Mouse (Mus musculus) forebrain, embryonic 11.5 days (tissue): ENCODE measurements around the gene Bcar3. TPM values are rescaled to one million over a fixed set of nuclear protein-coding genes. Genes with fewer than 3 reads are reported as not detected.

Experiments used
- ATAC-seq: fragments of 200-750 bp; cut with Nextera tagmentation; replicated peaks from 2 replicates; pipeline ENCODE4 v1.8.0; 2017; ENCODE audit warnings: moderate TSS enrichment; ENCODE audit not compliant: low FRiP score
- DNase-seq: peaks from one replicate; pipeline ENCODE4 v3.0.0-alpha.2; 2017; ENCODE audit warnings: low spot score
- H3K27ac ChIP-seq: fragments of 300-500 bp; sonication (generic); 2 replicates; pipeline ENCODE4 v1.5.1; 2014; ENCODE audit warnings: low read depth, low read length
- H3K27me3 ChIP-seq: fragments of 300-500 bp; sonication (generic); 2 replicates; pipeline ENCODE4 v1.6.1; 2014; ENCODE audit warnings: mild to moderate bottlenecking, low read length, mixed read lengths; ENCODE audit not compliant: control insufficient read depth, insufficient read depth
- H3K36me3 ChIP-seq: fragments of 300-500 bp; sonication (generic); 2 replicates; pipeline ENCODE4 v1.6.1; 2014; ENCODE audit warnings: mild to moderate bottlenecking, low read length, moderate library complexity, mixed read lengths; ENCODE audit not compliant: control insufficient read depth, insufficient read depth
- H3K4me1 ChIP-seq: fragments of 300-500 bp; sonication (generic); replicated peaks from 2 replicates; pipeline ENCODE4 v1.6.1; 2014; ENCODE audit warnings: low read length, mixed read lengths; ENCODE audit not compliant: control insufficient read depth, insufficient read depth
- H3K4me2 ChIP-seq: fragments of 300-500 bp; sonication (generic); 2 replicates; pipeline ENCODE4 v1.6.1; 2014; ENCODE audit warnings: low read depth, mild to moderate bottlenecking, low read length, moderate library complexity, mixed read lengths; ENCODE audit not compliant: severe bottlenecking
- H3K4me3 ChIP-seq: fragments of 300-500 bp; sonication (generic); 2 replicates; pipeline ENCODE4 v1.5.1; 2014; ENCODE audit warnings: low read depth, low read length
- H3K9ac ChIP-seq: fragments of 300-500 bp; sonication (generic); 2 replicates; pipeline ENCODE4 v1.6.1; 2014; ENCODE audit warnings: low read length
- H3K9me3 ChIP-seq: fragments of 300-500 bp; sonication (generic); 2 replicates; pipeline ENCODE4 v1.6.1; 2016; ENCODE audit warnings: low read length, mixed read lengths; ENCODE audit not compliant: control insufficient read depth
- WGBS: fragments of 180-500 bp; shearing (Covaris S2); extraction: QIAGEN DNeasy Blood & Tissue Kit; methylation state at CpG from one replicate; pipeline ENCODE4 v1.1.7; 2014; 5-methylcytosine and 5-hydroxymethylcytosine counted together
- polyA plus RNA-seq: library from polyadenylated mRNA; unstranded; fragments of >200 nt; fragmentation: Nextera tagmentation; extraction: Ambion mirVana; gene quantifications from 2 replicates; pipeline ENCODE4 v1.2.1, GENCODE M21; 2014

Gene Bcar3
- polyA plus RNA-seq, 1 experiment from 2014 or later: 12.5 TPM

GRCm38 (mm10) chr3:122430780-122431497 lies 137.0 kb downstream of the Bcar3 start:
- Histone ChIP-seq H3K4me3 (no peak overlapping the region), H3K4me2 (no peak overlapping the region), H3K4me1 (peaks cover 5% of the 10 kb centered on the region), H3K27ac (no peak overlapping the region), H3K27me3 (no peaks in the 10 kb centered on the region), H3K9me3 (no peaks in the 10 kb centered on the region), H3K36me3 (no peaks in the 10 kb centered on the region), H3K9ac (no peak overlapping the region)
- ATAC-seq: no peak
- DNase-seq: no peak
- 80% methylated on average over 7 of the region's 7 CpGs for WGBS

GRCm38 (mm10) chr3:122432811-122433406 lies 139.0 kb downstream of the Bcar3 start:
- H3K4me1 ChIP-seq: peaks cover 5% of the 10 kb centered on the region
- H3K27ac ChIP-seq: no peak overlapping the region
- H3K27me3 ChIP-seq: no peaks in the 10 kb centered on the region
- H3K9me3 ChIP-seq: no peaks in the 10 kb centered on the region
- H3K4me3 ChIP-seq: no peak overlapping the region
- ATAC-seq: peak; percentile 29
- H3K9ac ChIP-seq: no peak overlapping the region
- WGBS: 12% methylated on average over 9 of the region's 9 CpGs
- H3K36me3 ChIP-seq: no peaks in the 10 kb centered on the region
- DNase-seq: no peak
- H3K4me2 ChIP-seq: no peak overlapping the region

DNA sequence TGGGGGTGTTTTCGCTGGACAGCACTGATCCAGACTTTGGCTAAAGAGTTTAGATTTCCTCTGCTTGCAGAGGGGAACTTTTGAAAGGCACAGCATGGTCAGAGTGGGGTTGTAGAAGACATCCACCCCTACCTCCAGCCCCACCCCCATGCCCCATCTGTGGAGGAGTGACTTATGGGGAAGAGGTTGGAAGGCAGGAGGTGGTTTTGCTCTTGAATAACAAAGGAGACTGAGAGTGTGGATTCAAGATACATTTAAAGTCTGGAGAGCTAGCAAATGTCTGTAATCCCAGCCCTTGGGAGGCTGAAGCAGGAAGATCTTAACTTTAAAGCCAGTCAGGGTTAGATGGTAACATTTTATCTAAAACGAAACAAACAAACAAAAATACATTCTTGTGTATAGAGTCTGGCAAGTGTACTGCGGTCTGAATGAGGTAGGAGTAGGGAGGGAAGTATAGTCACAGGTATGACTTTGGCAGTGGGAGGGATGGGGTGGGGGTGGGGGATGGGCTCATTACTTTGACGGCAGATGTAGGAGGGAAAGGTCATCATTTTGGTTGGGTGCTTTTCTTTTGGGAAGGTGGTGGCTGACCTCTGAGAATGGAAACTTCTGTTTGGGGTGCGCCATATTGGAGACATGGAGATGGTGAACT lies 140.2 kb downstream of the Bcar3 start:
- WGBS: 82% methylated on average over 5 of the region's 5 CpGs
- no peak for ATAC-seq

GRCm38 (mm10) chr3:122434983-122435935 lies 141.3 kb downstream of the Bcar3 start:
- Histone ChIP-seq H3K36me3 (no peaks in the 10 kb centered on the region), H3K9me3 (no peaks in the 10 kb centered on the region), H3K27ac (no peak overlapping the region), H3K4me3 (no peak overlapping the region), H3K4me1 (peaks cover 5% of the 10 kb centered on the region), H3K9ac (no peak overlapping the region), H3K27me3 (no peaks in the 10 kb centered on the region), H3K4me2 (no peak overlapping the region)
- WGBS: 73% methylated on average over 8 of the region's 8 CpGs
- DNase-seq: no peak
- ATAC-seq: no peak

More for the DNA sequence above, 140.2 kb downstream of the Bcar3 start:
- DNase-seq: no peak
- no peak overlapping the region for H3K9ac ChIP-seq
- no peak overlapping the region for H3K4me2 ChIP-seq
- peaks cover 5% of the 10 kb centered on the region for H3K4me1 ChIP-seq
- no peaks in the 10 kb centered on the region for H3K36me3 ChIP-seq
- H3K4me3 ChIP-seq: no peak overlapping the region
- H3K27ac ChIP-seq: no peak overlapping the region
- H3K27me3 ChIP-seq: no peaks in the 10 kb centered on the region
- no peaks in the 10 kb centered on the region for H3K9me3 ChIP-seq

GRCm38 (mm10) chr3:122438143-122438825 lies 144.3 kb downstream of the Bcar3 start:
- H3K4me1 ChIP-seq: peaks cover 3% of the 10 kb centered on the region
- ATAC-seq: no peak
- no peaks in the 10 kb centered on the region for H3K36me3 ChIP-seq
- H3K27me3 ChIP-seq: no peaks in the 10 kb centered on the region
- H3K9ac ChIP-seq: no peak overlapping the region
- H3K4me2 ChIP-seq: no peak overlapping the region
- 77% methylated on average over 7 of the region's 7 CpGs for WGBS
- DNase-seq: no peak
- no peak overlapping the region for H3K4me3 ChIP-seq
- no peaks in the 10 kb centered on the region for H3K9me3 ChIP-seq
- H3K27ac ChIP-seq: no peak overlapping the region

- WGBS: 91% methylated on average over 11 of the region's 11 CpGs
- H3K27ac ChIP-seq: no peak overlapping the region
- no peak overlapping the region for H3K4me2 ChIP-seq
- H3K4me3 ChIP-seq: no peak overlapping the region
- 0 out of 2 replicates have a peak, but pooled peaks cover 2% of the 10 kb centered on the region for H3K4me1 ChIP-seq
- DNase-seq (no peak), ATAC-seq (no peak)
- no peak overlapping the region for H3K9ac ChIP-seq
- no peaks in the 10 kb centered on the region for H3K27me3 ChIP-seq
- no peaks in the 10 kb centered on the region for H3K36me3 ChIP-seq
- H3K9me3 ChIP-seq: no peaks in the 10 kb centered on the region
Measured at GRCm38 (mm10) chr3:122445696-122446095, 151.8 kb downstream of the Bcar3 start.

- H3K27ac ChIP-seq: no peak overlapping the region
- no peaks in the 10 kb centered on the region for H3K9me3 ChIP-seq
- H3K4me2 ChIP-seq: no peak overlapping the region
- H3K9ac ChIP-seq: no peak overlapping the region
- no peak overlapping the region for H3K4me3 ChIP-seq
- ATAC-seq: no peak
- H3K27me3 ChIP-seq: no peaks in the 10 kb centered on the region
- WGBS: 84% methylated on average over 8 of the region's 8 CpGs
- DNase-seq: no peak
- no peaks in the 10 kb centered on the region for H3K36me3 ChIP-seq
- H3K4me1 ChIP-seq: 0 out of 2 replicates have a peak, but pooled peaks cover 2% of the 10 kb centered on the region
Measured at GRCm38 (mm10) chr3:122446678-122447077, 152.7 kb downstream of the Bcar3 start.

DNA sequence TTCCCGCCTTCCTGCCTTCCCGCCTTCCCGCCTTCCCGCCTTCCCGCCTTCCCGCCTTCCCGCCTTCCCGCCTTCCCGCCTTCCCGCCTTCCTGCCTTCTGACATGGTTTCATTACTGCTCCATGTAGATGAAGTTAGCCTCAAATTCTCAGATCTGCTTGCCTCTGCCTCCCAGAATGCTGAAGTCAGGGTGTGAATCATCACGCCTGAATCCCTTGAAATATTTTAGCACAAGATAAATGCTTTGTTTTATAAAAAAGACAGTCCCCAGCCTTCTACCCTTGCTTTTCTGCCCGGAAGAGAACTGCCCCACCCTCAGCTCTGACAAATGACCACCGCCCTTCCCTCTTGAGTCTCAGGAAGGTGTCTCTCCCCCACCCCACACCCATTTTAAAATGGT lies 154.3 kb downstream of the Bcar3 start:
- Histone ChIP-seq H3K27me3 (no peaks in the 10 kb centered on the region), H3K27ac (no peak overlapping the region), H3K9me3 (no peaks in the 10 kb centered on the region), H3K4me1 (0 out of 2 replicates have a peak, but pooled peaks cover 2% of the 10 kb centered on the region), H3K36me3 (no peaks in the 10 kb centered on the region), H3K4me3 (no peak overlapping the region), H3K9ac (no peak overlapping the region), H3K4me2 (no peak overlapping the region)
- no peak for DNase-seq
- ATAC-seq: no peak
- WGBS: 98% methylated on average over 13 of the region's 13 CpGs
